ENCODE assay signal across 20 mouse cellular contexts in the genomic region with DNA sequence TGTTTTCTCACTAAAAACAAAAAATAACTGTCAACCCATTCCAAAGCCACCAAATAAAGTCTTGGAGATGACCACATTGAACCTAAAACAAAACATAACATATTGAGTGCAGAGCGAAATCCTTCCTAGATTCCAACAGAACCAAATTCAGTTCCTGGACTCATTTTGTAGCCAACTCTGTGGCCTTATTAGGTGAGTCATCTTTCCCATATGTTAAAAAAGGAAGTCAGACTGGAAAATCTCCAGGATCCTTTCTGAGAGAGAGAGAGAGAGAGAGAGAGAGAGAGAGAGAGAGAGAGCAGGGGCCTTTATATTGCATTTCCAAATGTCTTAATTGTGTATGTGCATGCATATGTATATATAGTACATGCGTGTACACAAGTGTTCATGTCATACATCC.
DNase-seq lines count a peak whose midpoint lies in the region; ATAC-seq and TF ChIP-seq lines count a peak whose summit lies in the region.
"Had no signal": no experiment of that assay in that cellular context is flagged by ENCODE, and none has a peak within 500 bp of the region (broad histone marks: within the 10 kb centered on the region; RNA-seq: fewer than 3 reads in every experiment).

No protein-coding gene starts in this region.

- intact Hi-C loops in gastrocnemius, adult 2 months (cut with DNase I): no loop called here
- intact Hi-C loops in gastrocnemius, postnatal 36 days (cut with DNase I): no loop called here

- H3K4me1 ChIP-seq in lung, postnatal 0 days (ENCODE audit: insufficient read depth, low read depth, low read length): no peaks in the 10 kb centered on the region
- H3K4me1 ChIP-seq in embryonic fibroblast, embryonic 13.5 days (ENCODE audit: control insufficient read depth, insufficient read depth, low read length): peaks cover 11% of the 10 kb centered on the region
- peaks cover 17% of the 10 kb centered on the region for H3K4me1 ChIP-seq in stomach, embryonic 16.5 days (ENCODE audit: control insufficient read depth, insufficient read depth, low read length)
- H3K4me1 ChIP-seq: forebrain, embryonic 15.5 days; hindbrain, embryonic 15.5 days had no signal

- no peak overlapping the region for H3K4me3 ChIP-seq in gastrocnemius, adult 2 months
- no peak overlapping the region for H3K4me3 ChIP-seq in lung, postnatal 0 days (ENCODE audit: low read depth, low read length)
- no peak overlapping the region for H3K4me3 ChIP-seq in embryonic fibroblast, embryonic 13.5 days (ENCODE audit: insufficient read depth, low read length)
- H3K4me3 ChIP-seq in stomach, embryonic 16.5 days (replicated peaks; ENCODE audit: low read length): no peak overlapping the region
- H3K4me3 ChIP-seq: forebrain, embryonic 15.5 days; hindbrain, embryonic 15.5 days; lung, embryonic 15.5 days had no signal

- no peak for TF ChIP-seq POLR2A in embryonic fibroblast, embryonic 13.5 days (IDR thresholded peaks at IDR 0.05; ENCODE audit: low read depth, low read length)

- no peak overlapping the region for H3K9ac ChIP-seq in lung, postnatal 0 days (replicated peaks; ENCODE audit: low read depth)
- no peak overlapping the region for H3K9ac ChIP-seq in stomach, embryonic 16.5 days (ENCODE audit: low read length)
- H3K9ac ChIP-seq: forebrain, embryonic 15.5 days; hindbrain, embryonic 15.5 days; lung, embryonic 15.5 days had no signal

- ATAC-seq in lung, postnatal 0 days: no peak
- ATAC-seq in stomach, embryonic 16.5 days (ENCODE audit: insufficient read depth, low FRiP score): no peak
- no peak for ATAC-seq in CD4-positive, CD25-positive, alpha-beta regulatory T cell, adult 4 months
- ATAC-seq: forebrain, embryonic 15.5 days had no signal

- WGBS in lung, postnatal 0 days: 72% methylated on average over 2 of the region's 2 CpGs
- WGBS in stomach, embryonic 16.5 days: 68% methylated on average over 2 of the region's 2 CpGs

- no peak for TF ChIP-seq EP300 in lung, postnatal 0 days (IDR thresholded peaks at IDR 0.05)

- H3K36me3 ChIP-seq in lung, postnatal 0 days (ENCODE audit: insufficient read depth, low read length): no peaks in the 10 kb centered on the region
- no peaks in the 10 kb centered on the region for H3K36me3 ChIP-seq in stomach, embryonic 16.5 days (ENCODE audit: control insufficient read depth, insufficient read depth, low read length)
- H3K36me3 ChIP-seq: forebrain, embryonic 15.5 days; G1E; hindbrain, embryonic 15.5 days; lung, embryonic 15.5 days had no signal

- H3K9me3 ChIP-seq in lung, postnatal 0 days (ENCODE audit: low read length): no peaks in the 10 kb centered on the region
- H3K9me3 ChIP-seq in stomach, embryonic 16.5 days (replicated peaks; ENCODE audit: control insufficient read depth, low read length): no peaks in the 10 kb centered on the region
- H3K9me3 ChIP-seq: forebrain, embryonic 15.5 days; hindbrain, embryonic 15.5 days; lung, embryonic 15.5 days had no signal

- no peak for DNase-seq in gastrocnemius, adult 2 months
- no peak for DNase-seq in gastrocnemius, postnatal 36 days
- DNase-seq in lung, postnatal 0 days (ENCODE audit: low spot score): peak; percentile 34
- DNase-seq in lung, postnatal 36 days: no peak
- no peak for DNase-seq in thymus, postnatal 10 days (ENCODE audit: low spot score in 2 of 2)
- DNase-seq: adrenal gland, postnatal 10 days; kidney, adult 8-10 months; kidney, postnatal 25 days; layer of hippocampus, adult 9-11 months; midbrain, embryonic 14.5 days; right cerebral cortex, adult 18-20 months; thymus, postnatal 14 days had no signal

- peak overlapping the region; percentile 61; the same call in 1 of the 2 replicates for H3K27ac ChIP-seq in gastrocnemius, adult 2 months
- H3K27ac ChIP-seq in lung, postnatal 0 days (ENCODE audit: low read length): no peak overlapping the region
- H3K27ac ChIP-seq in embryonic fibroblast, embryonic 13.5 days (ENCODE audit: insufficient read depth, low read length): peak overlapping the region; percentile 65
- peak overlapping the region; percentile 82 for H3K27ac ChIP-seq in stomach, embryonic 16.5 days (ENCODE audit: low read length)
- H3K27ac ChIP-seq: forebrain, embryonic 15.5 days; hindbrain, embryonic 15.5 days; lung, embryonic 15.5 days had no signal

- no peak for TF ChIP-seq CTCF in gastrocnemius, adult 2 months (IDR thresholded peaks at IDR 0.05)
- TF ChIP-seq CTCF in lung, postnatal 0 days (IDR thresholded peaks at IDR 0.05): no peak
- TF ChIP-seq CTCF in embryonic fibroblast, embryonic 13.5 days (IDR thresholded peaks at IDR 0.05; ENCODE audit: borderline replicate concordance, insufficient read depth, low read length): no peak

- H3K27me3 ChIP-seq in lung, postnatal 0 days (replicated peaks; ENCODE audit: insufficient read depth, low read length): no peaks in the 10 kb centered on the region
- H3K27me3 ChIP-seq in stomach, embryonic 16.5 days (ENCODE audit: control insufficient read depth, insufficient read depth, low read length): no peaks in the 10 kb centered on the region
- H3K27me3 ChIP-seq: forebrain, embryonic 15.5 days; hindbrain, embryonic 15.5 days; lung, embryonic 15.5 days had no signal

- no peak overlapping the region for H3K4me2 ChIP-seq in lung, postnatal 0 days (replicated peaks; ENCODE audit: low read depth, low read length)
- H3K4me2 ChIP-seq in stomach, embryonic 16.5 days (ENCODE audit: low read depth, low read length): no peak overlapping the region
- H3K4me2 ChIP-seq: forebrain, embryonic 15.5 days; hindbrain, embryonic 15.5 days; liver, embryonic 11.5 days; lung, embryonic 15.5 days had no signal
